Mouse (Mus musculus) heart, embryonic 16.5 days (tissue): ENCODE data around the gene Epb41l2. TPM values are rescaled to one million over a fixed set of nuclear protein-coding genes. Genes with fewer than 3 reads are reported as not detected.

Experiments
- polyA plus RNA-seq: library from polyadenylated mRNA; unstranded; fragments of >200 nt; fragmentation: Nextera tagmentation; extraction: Ambion mirVana; gene quantifications from 2 replicates; pipeline ENCODE4 v1.2.1, GENCODE M21; 2015

The Epb41l2 gene
- polyA plus RNA-seq, 1 experiment from 2014 or later = 49.8 TPM

Other genes with a start within 250 kb of the Epb41l2 start
- gene Akap7, start 51.9 kb upstream of the Epb41l2 start, polyA plus RNA-seq = 23.9 and 26.9 TPM in 2 replicates
- gene Smlr1, start 176.5 kb downstream of the Epb41l2 start, polyA plus RNA-seq = not detected in 2 replicates